Mouse (Mus musculus) right cerebral cortex, postnatal 36 days (tissue): ENCODE data around the gene Itpr2.
A peak's percentile ranks its signal among the peaks of the same experiment; 100 is the strongest.

ENCODE experiments used
- DNase-seq, 2 experiments: peaks; one replicate each; pipeline ENCODE4 v3.0.0; 2022; ENCODE audit warnings: low spot score in 2 of 2, mixed read lengths in 1 of 2

The Itpr2 gene

DNA sequence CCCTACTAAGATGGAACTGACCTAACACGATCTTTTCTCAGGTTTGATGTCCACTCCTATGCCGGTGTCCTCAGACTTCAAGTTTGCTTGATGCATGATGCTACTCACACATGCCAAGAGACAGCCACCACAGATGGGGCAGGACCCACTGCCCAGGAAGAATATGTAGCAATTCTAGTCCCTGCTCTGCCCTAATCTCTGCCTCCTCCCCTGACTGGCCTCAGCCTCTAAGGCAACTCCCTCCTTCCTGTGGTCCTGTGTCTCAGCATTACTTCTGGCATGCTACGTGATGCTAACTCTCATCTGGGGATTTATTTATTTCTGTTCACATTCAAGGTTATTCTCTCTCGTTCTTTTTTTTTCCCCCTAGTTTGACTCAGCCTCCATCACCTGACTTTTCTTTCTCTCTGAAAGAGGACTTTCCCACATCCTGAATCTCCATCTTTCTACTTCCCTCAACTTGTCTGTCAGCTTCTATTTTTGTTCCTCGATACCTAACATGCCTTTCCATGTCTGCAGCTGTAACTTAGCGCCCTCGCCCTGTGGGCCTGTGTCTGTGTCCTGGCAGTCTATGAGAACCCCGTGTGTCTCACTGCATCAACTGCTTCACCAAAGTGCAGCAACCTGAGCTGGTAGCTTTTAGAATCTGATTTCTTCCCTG lies 279.5 kb downstream of the Itpr2 start:
- DNase-seq, result no peak

DNA sequence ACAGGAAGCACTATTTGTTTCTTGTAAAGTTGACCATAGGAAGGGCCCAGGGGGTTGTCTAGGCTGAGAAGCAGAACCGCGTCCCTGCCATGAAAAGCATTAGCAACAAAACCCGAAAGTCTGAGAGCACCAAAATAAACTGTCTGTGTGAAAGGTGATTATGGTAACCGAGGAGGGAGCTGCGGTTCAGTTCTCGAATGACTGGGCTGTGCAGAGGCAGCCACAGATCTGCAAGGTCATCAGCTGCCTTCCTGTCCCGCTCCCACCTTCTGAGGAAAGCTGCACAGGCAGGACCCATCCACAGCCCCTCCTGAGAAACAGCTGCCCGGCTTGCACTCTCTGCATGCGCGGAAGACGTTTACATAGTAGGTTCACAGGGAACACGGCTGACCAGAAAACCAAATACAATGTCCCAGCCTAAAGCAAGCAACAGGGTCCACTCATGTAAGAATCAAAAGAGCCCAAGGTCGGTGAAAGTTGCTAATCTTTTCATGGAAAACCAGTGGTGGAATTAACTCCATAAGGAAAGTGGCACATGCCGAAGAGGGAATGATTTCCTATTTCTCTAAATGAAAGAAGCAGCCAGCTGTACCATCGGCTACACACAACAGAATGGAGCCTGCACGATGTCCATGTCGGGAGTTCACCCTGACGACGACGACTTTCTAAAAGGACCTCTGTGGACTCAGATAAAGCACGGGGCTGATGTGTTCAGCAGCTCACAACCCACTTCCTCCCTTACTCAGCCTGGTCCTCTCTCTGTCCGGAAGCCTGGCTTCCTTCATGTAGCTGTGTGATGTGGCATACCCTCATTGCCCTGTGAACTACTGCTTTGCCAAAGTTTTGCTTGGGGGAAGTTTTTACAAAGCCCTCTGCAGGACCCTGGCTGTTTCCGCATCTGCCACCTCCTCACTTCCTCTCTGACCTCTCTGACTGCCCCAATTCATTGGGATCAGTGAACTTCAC lies 280.4 kb downstream of the Itpr2 start:
- peak in 1 of 2 experiments; percentile 8 for DNase-seq

DNA sequence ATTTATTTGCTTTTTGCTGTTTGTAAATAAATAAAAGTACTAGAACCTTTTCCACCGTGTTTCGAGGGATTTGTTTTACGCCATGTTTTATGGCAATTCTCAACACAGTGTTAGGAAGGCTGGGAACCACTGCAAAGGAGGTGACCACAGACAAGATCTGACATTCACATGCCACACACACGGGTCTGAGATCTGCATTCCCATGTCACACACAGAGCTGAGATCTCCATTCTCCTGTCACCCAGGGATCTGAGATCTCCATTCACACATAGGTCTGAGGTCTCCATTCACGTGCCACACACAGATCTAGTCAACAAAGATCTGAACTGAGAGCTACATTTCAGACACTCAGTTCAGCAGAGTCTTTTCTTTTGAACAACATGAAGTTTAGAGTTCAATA lies 282.0 kb downstream of the Itpr2 start:
- DNase-seq, result no peak

DNA sequence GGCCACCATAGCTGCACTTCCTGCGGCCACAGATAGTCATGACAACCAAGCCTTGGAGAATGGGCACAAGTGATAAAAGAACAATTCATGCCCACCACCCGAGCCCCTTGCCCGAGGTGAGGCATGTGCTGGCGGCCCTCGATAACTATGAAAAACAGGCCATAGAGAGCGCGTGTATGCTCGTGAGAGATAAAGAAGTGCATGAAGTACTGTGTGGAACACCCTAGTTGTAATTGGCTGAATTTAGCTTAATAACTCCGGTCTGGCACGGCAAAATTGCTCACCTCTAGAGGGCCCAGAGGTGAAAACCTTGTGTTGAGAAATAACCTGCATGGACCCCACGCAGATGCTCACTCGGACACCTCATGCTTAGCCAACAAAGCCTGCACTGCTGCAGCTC lies 282.5 kb downstream of the Itpr2 start:
- no peak for DNase-seq

DNA sequence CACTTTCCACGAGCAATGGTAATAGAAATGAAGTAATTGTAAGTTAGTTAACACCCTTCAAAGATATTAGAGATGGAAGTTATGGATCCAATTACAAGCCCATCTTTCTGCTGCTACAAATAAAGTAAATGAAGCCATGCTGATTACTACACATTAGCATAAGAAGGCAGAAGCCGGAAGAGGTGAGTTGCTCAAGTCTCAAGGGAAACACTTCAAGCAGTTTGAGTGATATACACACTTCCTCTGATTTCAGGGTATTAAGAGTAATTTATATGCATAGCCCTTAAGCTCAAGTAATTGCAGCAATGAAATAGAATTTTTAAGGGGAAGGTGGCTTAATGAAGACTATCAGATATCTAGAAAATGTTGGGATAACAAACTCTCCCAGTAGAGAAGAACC lies 286.7 kb downstream of the Itpr2 start:
- no peak for DNase-seq

DNA sequence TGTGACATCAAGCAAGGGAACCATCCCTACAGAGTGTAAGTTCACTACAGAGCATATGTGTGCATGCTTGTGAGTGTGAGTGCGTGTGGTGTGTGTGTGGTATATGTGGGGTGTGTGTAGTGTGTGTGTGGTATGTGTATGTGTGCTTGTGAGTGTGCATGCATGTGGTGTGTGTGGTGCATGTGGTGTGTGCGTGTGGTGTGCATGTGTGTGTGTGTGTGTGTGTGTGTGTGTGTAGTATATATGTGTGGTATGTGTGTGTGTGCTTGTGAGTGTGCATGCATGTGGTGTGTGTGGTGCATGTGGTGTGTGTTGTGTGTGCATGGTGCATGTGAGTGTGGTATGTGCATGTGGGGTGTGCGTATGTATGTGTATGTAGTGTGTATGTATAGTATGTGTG lies 289.7 kb downstream of the Itpr2 start:
- no peak for DNase-seq

DNA sequence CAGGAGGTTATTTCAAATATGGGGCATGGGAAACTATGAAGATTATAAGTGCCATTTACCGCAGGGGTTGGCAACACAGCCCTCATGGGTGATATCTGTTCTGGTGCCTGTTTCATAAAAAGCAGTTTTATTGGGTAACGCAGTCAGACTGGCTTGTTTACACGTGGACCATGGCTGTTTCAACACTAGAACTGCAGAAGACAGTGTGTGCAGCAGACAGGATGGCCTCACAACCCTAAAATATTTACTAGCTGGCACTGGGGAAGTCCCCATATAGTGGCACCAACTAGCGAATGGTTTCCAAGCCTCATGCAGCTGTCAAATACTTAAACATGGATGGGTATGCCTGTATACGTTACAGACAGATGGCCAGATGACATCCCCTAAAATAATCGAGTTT lies 290.8 kb downstream of the Itpr2 start:
- no peak for DNase-seq

DNA sequence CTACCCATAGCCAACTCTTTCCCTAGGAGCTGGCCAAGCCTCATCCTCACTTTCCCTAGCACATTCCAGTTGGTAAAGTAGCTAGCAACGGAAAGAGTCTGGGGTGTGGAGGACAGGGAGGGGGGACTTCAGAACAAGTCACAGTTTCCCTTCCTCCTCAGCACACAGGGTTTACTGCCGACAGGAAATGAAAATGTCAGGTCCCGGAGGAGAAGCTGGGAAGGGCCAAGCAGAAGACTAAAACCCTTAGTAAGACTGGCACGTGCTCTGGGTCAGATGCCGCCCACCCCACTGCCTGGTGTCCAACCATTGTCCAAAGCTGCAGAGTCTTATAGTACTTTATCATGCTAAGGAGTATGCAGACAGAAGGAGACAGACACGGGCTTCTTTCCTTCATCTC lies 293.0 kb downstream of the Itpr2 start:
- DNase-seq, result no peak

DNA sequence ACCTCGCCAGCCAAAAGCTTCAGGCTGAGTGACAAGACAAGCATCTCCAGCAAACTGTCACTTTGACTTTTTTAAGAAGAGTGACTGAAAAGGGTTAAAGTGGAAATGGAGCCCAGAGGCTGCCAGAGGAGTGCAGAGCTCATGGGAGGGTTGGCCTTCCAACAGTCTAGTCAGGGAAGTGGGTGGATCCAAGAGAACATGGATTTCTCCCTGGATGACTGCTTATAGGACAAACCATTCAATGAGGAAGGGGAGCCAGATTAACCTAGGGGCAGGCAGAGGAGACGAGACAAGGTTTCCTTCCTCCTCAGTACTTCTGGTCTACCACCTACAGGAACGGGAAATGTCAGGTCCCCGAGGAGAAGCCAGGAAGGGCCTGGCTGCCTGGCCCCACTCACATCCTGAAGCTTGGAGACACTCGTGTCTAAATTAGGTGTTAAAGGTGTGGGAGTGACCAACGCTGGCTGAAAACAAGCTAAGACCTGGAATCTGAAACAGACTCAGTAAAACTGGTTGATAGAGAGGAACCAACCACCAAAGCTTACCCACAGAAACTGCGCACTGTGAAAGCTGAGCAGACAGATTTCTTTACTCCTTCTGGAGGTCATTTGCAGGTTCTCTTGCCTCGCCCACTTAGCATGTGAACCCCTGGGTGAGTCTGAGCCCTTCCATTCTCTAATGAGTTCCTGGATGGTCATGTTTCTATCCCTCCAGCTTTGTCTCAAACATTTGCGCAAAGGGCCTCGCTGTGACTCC lies 294.6 kb downstream of the Itpr2 start:
- DNase-seq, result no peak

DNA sequence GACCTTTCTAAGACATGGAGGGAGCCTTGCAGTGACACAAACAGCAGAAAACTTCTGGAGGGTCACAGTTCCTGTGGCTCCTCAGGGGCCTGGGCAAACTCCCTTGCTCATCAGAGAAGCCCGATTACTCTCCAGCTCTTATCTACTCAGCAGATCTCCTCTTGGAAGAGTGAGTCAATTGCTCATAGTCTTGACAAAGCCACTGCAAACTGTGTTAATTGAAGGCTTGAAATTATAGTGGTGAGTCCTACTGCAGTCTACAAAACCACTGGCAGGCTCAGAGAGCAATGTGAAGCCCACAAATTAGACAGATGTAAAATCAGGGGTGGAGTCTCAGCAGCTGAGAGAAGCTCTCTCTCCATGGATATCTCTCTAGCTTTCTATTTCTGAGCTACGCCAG lies 296.9 kb downstream of the Itpr2 start:
- DNase-seq, result no peak

DNA sequence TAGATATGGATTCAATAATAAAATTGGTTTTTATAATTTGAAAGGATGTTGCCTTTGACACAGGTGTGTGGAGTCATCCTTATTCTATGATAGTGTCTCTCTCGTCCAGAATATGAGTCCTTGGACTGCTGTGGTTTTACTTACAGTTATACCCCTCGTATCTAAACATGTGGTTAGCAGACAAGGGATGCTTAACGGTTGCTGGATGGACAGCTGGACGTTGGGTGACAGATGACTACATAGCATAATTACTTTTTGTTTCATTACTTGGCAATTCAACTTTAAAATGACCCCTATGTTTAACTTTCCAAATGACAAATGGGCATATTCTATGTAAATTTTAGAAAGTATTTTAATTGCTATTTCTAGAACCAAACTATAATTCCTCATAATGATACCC lies 297.6 kb downstream of the Itpr2 start:
- DNase-seq, result no peak

DNA sequence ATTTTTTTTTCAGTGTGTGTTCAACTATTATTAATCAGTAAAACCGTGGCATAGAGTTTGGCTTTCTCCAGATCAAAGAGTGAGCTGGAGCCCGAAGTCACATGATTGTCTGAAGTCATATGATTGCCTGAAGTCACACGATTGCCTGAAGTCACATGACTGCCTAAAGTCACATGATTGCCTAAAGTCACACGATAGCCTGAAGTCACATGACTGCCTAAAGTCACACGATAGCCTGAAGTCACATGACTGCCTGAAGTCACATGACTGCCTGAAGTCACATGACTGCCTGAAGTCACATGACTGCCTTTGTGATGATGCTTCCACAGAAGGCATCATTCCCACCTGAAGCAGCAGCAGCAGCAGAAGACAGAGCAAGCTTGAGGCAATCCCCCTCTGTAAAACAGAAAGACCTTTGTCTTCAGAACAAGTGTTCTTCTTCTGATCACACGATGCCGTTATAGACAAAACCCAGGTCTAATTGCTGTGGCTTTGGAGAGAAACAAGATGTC lies 304.1 kb downstream of the Itpr2 start:
- DNase-seq, result no peak

DNA sequence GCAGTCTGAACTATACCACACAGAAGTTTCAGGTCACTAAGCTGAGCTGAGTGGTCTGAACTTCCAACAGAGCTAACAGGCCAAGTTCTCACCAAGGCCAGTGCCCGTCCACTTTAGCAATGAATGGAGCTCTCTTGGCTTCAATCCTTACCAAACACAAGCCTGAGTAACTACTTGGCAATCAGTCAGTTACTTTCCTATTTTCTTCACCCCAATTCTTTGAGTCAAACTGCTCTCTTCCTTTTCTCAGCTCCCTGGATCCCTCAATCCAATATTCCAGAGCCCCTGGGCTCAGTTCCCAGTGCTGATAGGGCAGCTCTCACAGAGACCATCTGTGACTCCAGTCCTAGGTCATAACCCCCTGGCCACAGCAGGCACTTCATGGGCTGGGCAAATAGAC lies 305.3 kb downstream of the Itpr2 start:
- no peak for DNase-seq

DNA sequence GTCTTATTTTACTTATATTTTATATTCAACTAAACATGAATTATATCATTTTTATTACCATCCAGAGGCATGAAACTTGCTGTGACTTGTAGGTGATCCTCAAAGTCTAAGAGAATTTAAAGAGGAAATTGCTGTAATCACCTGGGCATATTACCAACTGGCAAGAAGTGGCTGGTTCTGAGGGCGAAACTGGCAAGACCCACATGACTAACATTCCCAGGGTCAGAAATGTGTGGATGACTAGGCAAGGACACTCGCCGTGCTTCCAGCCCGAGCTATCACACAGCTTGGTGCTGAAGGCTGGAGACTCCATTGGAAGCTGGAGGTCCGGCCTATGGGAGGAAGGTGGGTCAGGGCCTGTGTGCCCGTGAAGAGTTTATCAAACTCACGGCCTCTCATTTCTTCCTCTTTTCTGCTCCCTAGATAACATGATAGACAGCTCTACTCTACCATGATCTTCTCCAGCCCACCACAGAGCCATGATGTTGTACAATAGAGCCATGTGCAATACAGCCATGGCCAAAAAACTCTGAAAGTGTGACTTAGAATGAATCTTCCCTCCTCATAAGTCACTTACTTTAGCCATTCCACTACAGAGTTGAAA lies 306.1 kb downstream of the Itpr2 start:
- no peak for DNase-seq

DNA sequence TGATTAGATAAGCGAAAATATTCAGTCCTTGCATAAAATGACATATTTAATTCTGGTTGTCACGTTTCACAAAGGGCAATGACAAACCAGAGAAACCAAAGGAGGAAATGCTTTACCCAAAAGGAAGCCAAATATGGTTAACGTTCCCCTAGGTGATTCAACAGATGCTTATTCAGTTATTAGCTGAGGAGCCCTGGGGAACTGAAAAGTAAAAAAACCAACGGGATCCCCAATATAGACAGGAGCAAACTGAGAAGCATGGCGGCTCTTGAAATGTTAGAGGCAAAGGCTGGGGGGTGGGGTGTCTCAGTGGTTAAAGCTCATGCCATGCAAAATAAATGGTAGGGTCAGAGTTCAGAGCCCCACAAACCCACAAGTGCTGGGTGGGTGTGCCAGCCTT lies 310.1 kb downstream of the Itpr2 start:
- no peak for DNase-seq

DNA sequence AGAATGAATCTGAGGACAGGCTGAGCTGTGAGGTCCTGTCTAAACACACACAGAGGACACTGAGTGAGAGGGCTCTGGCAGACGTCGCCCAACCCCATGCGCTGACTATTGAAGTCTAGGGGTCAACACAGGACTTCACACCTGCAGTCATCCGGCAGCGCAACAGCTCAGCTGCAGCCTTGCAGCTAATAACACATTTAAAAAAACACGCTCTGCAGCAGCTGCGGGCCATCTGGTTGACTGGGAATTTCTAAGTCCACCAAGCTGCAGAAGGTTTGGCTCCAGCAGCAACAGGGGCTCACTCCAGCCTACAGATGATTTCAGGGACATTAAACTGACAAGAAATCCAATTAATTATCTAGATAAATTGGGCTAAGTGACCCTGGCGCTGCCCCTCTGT lies 312.0 kb downstream of the Itpr2 start:
- DNase-seq, result no peak

DNA sequence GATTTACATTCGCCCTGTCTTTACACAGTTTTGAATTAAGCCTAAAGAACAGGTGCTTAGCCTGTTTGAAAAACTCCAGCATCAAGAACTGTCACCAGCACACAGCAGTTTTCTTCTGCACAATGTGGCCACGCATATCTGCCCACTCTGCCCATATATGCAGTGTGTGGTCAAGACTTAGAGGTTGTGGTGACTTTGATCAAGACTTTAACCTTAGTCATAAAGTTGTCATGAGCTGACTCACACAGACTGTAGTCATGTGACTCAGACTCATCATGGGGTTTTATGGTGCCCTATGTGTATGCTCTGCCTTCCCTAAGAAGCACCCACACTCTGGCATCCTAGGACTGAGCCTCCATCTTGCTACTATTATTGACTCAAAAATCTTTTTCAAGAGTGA lies 316.5 kb downstream of the Itpr2 start:
- DNase-seq, result no peak

DNA sequence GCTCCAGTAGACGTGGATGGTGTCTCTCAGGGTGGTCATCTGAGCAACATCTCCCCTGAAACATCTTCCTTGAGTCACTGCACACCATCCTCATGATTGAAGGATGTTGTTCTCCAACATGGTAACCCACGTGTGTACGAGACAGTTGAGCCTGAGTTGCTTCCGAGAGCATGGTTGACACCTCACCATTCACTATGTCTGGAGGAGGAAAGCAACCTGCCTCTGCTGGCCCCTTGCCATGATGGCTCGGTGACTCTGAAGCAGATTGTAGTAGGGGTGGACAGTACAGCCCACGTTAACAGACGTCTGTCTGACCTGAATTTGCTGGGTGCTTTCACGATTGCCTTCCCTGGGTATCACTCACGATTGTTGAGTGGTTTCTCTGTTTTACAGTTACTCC lies 317.3 kb downstream of the Itpr2 start:
- no peak for DNase-seq

DNA sequence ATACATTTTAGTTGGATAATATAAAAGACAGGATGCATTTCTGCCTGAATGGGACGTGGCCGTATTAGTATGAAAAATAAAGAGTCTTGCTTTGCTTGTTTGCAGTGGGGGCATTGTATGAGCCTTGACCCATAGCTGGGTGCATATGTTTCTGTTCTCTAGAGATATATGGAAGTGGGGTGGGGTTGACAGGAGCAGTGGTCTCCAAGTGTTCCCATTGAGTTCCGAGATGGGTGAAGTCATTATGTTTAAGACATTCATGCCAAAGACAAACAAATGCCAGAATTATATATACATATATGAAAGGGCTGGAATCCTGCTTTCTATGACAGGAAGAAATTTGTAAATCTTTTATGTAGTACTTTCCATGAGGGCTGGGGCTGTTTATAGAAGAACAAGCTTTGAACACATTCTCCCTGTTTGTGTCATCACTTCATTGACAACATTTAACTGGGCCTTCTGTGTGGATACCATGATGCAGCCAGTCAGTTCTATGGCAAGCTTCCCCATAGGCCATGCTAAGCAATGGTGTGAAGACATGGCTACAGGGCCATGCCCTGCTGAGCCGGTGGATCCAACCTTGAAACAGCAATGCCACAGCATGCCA lies 327.3 kb downstream of the Itpr2 start:
- DNase-seq, result no peak

DNA sequence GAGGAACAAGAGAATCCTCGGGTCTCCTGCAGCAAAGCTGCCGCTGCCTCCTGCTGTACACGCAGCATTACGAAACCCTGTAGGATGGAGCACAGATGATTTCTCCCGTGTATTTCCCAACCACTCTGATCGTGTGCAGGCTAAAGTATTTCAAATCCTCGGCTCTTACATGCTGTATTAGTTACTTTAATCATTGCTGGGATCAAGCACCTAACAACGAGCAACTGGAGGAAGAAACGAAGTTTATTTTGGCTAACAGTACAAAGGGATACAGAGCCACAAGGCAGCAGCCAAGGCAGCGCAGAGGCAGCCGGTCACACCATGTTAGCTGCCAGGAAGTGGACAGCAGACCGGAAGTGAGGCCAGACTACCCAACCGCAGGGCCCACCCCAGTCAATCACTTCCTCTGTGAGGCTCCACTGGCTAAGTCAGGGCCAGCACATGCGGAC lies 331.4 kb downstream of the Itpr2 start:
- DNase-seq, result no peak

DNA sequence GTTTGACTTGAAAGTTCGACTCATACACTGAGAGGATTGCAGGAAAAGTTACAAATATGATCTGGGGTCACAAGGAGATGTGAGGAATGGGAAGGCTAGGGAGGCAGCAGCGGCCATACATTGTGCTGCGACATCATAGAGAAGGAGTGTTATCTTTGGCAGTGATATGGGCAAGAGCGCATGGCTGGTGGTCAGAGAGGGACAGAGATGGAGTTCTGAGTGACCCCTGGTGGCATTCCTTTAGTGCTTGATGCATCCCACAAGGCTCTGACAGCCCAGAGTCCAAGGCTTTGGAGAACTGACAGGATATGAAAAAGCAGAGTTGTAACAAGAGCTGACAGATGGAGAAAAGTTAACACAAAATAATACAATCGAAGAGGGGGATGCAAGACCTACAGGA lies 334.8 kb downstream of the Itpr2 start:
- DNase-seq, result no peak
